14 mouse cellular contexts compared by ENCODE assay signal in the genomic region with DNA sequence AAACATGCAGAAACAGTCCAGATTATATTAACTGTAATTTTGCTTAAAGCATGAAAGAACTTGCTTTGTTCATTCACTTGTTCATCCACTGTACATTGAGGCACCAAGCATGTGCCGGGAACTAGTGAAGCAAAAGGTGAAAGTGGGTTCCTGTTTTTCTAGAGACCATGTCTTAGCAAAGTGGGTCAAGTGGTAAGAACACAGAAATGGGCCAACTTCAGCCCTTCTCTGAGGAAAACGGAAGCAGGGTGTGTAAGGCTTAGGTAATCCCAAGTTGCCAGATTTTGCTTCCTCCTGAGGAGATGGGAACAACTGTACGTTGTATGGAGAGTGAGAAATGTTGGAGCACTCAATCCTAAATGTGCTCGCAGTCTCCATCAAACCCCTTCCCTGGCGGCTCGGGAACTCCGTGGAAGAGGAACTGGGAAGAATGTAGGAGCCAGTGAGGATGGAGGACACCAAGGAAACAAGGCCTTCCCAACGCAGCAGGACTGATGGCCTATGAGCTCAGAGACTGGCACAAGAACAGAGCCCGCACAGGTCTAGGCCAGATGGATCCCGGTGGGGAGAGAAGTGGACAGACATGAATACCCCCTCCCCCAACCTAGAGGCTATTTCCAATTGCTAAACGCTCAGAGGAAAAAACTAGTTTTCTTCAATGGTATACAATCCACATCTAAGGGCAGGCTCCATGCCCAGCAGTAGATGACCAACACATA. TPM values are rescaled to one million over a fixed set of nuclear protein-coding genes. Genes with fewer than 3 reads are reported as not detected.
A peak's percentile ranks its signal among the peaks of the same experiment; 100 is the strongest.
DNase-seq lines count a peak whose midpoint lies in the region; ATAC-seq and TF ChIP-seq lines count a peak whose summit lies in the region.
"Had no signal": no experiment of that assay in that cellular context is flagged by ENCODE, and none has a peak within 500 bp of the region (broad histone marks: within the 10 kb centered on the region; RNA-seq: fewer than 3 reads in every experiment).

No protein-coding gene starts in this region.

- peak; percentile 88 for DNase-seq in heart, adult 11 months
- no peak for DNase-seq in heart, adult 9 months (ENCODE audit: low spot score in 2 of 2)
- DNase-seq in cerebellum, adult 8-10 months = peak; percentile 65
- no peak for DNase-seq in midbrain, embryonic 14.5 days
- DNase-seq in forebrain, embryonic 14.5 days (ENCODE audit: low spot score) = no peak
- no peak for DNase-seq in yolk sac, embryonic 10.5 days (ENCODE audit: low spot score)
- DNase-seq: layer of hippocampus, postnatal 36 days; liver, embryonic 13.5 days; right cerebral cortex, postnatal 25 days; thymus, postnatal 36 days had no signal

- H3K4me2 ChIP-seq in midbrain, embryonic 14.5 days (ENCODE audit: low read length) = no peak overlapping the region
- no peak overlapping the region for H3K4me2 ChIP-seq in forebrain, embryonic 14.5 days (ENCODE audit: low read length)
- H3K4me2 ChIP-seq: liver, embryonic 13.5 days had no signal

- H3K9ac ChIP-seq in midbrain, embryonic 14.5 days (replicated peaks; ENCODE audit: low read length) = no peak overlapping the region
- no peak overlapping the region for H3K9ac ChIP-seq in forebrain, embryonic 14.5 days (ENCODE audit: low read length)
- H3K9ac ChIP-seq: liver, embryonic 13.5 days had no signal

- peak; percentile 12 to 50; a peak in 1 of 4 replicates for ATAC-seq in hematopoietic stem cell, adult 5-6 weeks (replicated peaks in 1 of 2; ENCODE audit: insufficient read depth in 1 of 2, low FRiP score in 2 of 2, low TSS enrichment in 1 of 2, low read depth in 1 of 2, poor library complexity in 2 of 2, severe bottlenecking in 2 of 2)
- ATAC-seq in midbrain, embryonic 14.5 days (ENCODE audit: low FRiP score, low TSS enrichment) = no peak
- no peak for ATAC-seq in forebrain, embryonic 14.5 days

- TF ChIP-seq CTCF in bone marrow macrophage, adult 2 months (IDR thresholded peaks at IDR 0.05; ENCODE audit: low read depth, low read length) = no peak

- no peak overlapping the region for H3K4me3 ChIP-seq in bone marrow macrophage, adult 2 months (ENCODE audit: insufficient read depth, low read length)
- no peak overlapping the region for H3K4me3 ChIP-seq in midbrain, embryonic 14.5 days (replicated peaks; ENCODE audit: low read depth, low read length)
- no peak overlapping the region for H3K4me3 ChIP-seq in forebrain, embryonic 14.5 days (ENCODE audit: low read depth, low read length)
- H3K4me3 ChIP-seq: limb, embryonic 10.5 days; liver, embryonic 13.5 days had no signal

- WGBS in midbrain, embryonic 14.5 days = 97% methylated on average over 11 of the region's 11 CpGs
- 94% methylated on average over 11 of the region's 11 CpGs for WGBS in forebrain, embryonic 14.5 days

- no peaks in the 10 kb centered on the region for H3K9me3 ChIP-seq in midbrain, embryonic 14.5 days (ENCODE audit: control insufficient read depth, low read length)
- no peaks in the 10 kb centered on the region for H3K9me3 ChIP-seq in forebrain, embryonic 14.5 days (replicated peaks; ENCODE audit: control insufficient read depth, low read length)
- H3K9me3 ChIP-seq: limb, embryonic 10.5 days; liver, embryonic 13.5 days had no signal

- H3K27ac ChIP-seq in bone marrow macrophage, adult 2 months (ENCODE audit: insufficient read depth, low read depth, low read length) = peak overlapping the region; percentile 21
- H3K27ac ChIP-seq in midbrain, embryonic 14.5 days (replicated peaks; ENCODE audit: low read depth, low read length) = no peak overlapping the region
- no peak overlapping the region for H3K27ac ChIP-seq in forebrain, embryonic 14.5 days (ENCODE audit: low read depth, low read length)
- H3K27ac ChIP-seq: limb, embryonic 10.5 days had no signal

- H3K4me1 ChIP-seq in bone marrow macrophage, adult 2 months (ENCODE audit: control insufficient read depth, insufficient read depth, low read length) = peaks cover 58% of the 10 kb centered on the region
- H3K4me1 ChIP-seq in midbrain, embryonic 14.5 days (ENCODE audit: control insufficient read depth, insufficient read depth, low read length) = 0 out of 2 replicates have a peak, but pooled peaks cover 4% of the 10 kb centered on the region
- peaks cover 7% of the 10 kb centered on the region; the same call in 1 of the 2 replicates for H3K4me1 ChIP-seq in forebrain, embryonic 14.5 days (ENCODE audit: control insufficient read depth, insufficient read depth, low read length)
- H3K4me1 ChIP-seq: limb, embryonic 10.5 days had no signal

- H3K36me3 ChIP-seq in midbrain, embryonic 14.5 days (ENCODE audit: control insufficient read depth, insufficient read depth, low read length) = no peaks in the 10 kb centered on the region
- H3K36me3 ChIP-seq in forebrain, embryonic 14.5 days (ENCODE audit: control insufficient read depth, insufficient read depth, low read length) = no peaks in the 10 kb centered on the region
- H3K36me3 ChIP-seq: liver, embryonic 13.5 days had no signal

- TF ChIP-seq POLR2A in bone marrow macrophage, adult 2 months (IDR thresholded peaks at IDR 0.05; ENCODE audit: borderline replicate concordance, low read depth, low read length) = no peak

- H3K27me3 ChIP-seq in midbrain, embryonic 14.5 days (ENCODE audit: control insufficient read depth, insufficient read depth, low read length) = no peaks in the 10 kb centered on the region
- H3K27me3 ChIP-seq in forebrain, embryonic 14.5 days (replicated peaks; ENCODE audit: control insufficient read depth, insufficient read depth, low read length) = no peaks in the 10 kb centered on the region
- H3K27me3 ChIP-seq: liver, embryonic 13.5 days; Patski had no signal

RNA-seq across cellular contexts. Expression of gene N4bp1, which starts 12.8 kb away (rescaled TPM):
- 29.4 and 31.1 TPM in 2 replicates for polyA plus RNA-seq in bone marrow macrophage, adult 2 months (2012; ENCODE audit: insufficient read depth, insufficient read length, missing spikeins)
- total RNA-seq in hematopoietic stem cell, adult 5-6 weeks (2017) = 19.5 and 23.3 TPM in 2 replicates
- 13.6 and 14.6 TPM in 2 replicates for polyA plus RNA-seq in midbrain, embryonic 14.5 days (2014; fragmentation: Nextera tagmentation; extraction: Ambion mirVana)
- polyA plus RNA-seq in forebrain, embryonic 14.5 days (2014; fragmentation: Nextera tagmentation; extraction: Ambion mirVana) = 8.3 and 9.8 TPM in 2 replicates

Comparison
In these comparisons a context has a peak if more than half of its experiments do, and no peak if none do; other contexts are left out.
1. DNase-seq: peak in heart, adult 11 months (single experiment) and cerebellum, adult 8-10 months (single experiment); none in heart, adult 9 months (0 of 2), midbrain, embryonic 14.5 days (single experiment), forebrain, embryonic 14.5 days (single experiment) and yolk sac, embryonic 10.5 days (single experiment).
2. ATAC-seq: peak in hematopoietic stem cell, adult 5-6 weeks (2 of 2); none in midbrain, embryonic 14.5 days (single experiment) and forebrain, embryonic 14.5 days (single experiment).